Mouse (Mus musculus) cerebellum, adult 11 months (tissue): ENCODE measurements around the gene Dnajc9.

Source experiments
- DNase-seq: peaks from one replicate; pipeline ENCODE4 v3.0.0; 2022

The Dnajc9 gene

GRCm38 (mm10) chr14:20347991-20348541 lies 40.6 kb downstream of the Dnajc9 start, which contains the start of the genes Ecd and Fam149b:
Gene Ecd, minus strand, starts transcription at chr14:20348121.
Gene Fam149b, plus strand, starts transcription at chr14:20348162.
- DNase-seq: peak; percentile 88

DNA sequence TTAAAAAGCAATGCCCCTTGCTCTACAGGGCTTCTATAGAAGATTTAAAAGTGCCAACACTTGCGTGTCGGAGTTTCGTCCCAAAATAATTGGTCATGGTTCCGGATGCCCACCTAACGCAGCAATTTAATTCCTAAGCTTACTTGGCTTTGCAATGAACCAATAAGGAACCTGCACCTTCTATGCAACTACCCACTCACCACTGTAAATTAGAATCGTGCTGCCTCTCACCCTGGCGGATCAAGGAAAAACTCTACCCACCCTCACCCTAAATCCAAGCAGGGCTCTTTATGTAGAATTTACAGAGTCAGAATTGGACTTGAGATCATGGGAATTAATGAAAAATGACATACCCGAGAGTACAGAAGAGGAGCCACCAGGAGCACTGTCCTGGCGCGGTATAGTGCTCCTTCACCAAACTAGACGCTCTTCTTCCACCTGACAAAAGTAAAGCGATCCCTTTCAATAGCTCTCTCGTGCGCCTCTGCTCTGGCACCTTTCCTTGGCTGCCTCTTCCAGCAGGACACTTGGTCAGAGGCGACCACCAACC lies 41.2 kb downstream of the Dnajc9 start:
- DNase-seq: no peak

- DNase-seq: no peak
Measured at GRCm38 (mm10) chr14:20345885-20346284, 42.8 kb downstream of the Dnajc9 start.

GRCm38 (mm10) chr14:20340866-20341265 lies 47.8 kb downstream of the Dnajc9 start:
- DNase-seq: no peak

GRCm38 (mm10) chr14:20340149-20340548 lies 48.6 kb downstream of the Dnajc9 start:
- no peak for DNase-seq

DNA sequence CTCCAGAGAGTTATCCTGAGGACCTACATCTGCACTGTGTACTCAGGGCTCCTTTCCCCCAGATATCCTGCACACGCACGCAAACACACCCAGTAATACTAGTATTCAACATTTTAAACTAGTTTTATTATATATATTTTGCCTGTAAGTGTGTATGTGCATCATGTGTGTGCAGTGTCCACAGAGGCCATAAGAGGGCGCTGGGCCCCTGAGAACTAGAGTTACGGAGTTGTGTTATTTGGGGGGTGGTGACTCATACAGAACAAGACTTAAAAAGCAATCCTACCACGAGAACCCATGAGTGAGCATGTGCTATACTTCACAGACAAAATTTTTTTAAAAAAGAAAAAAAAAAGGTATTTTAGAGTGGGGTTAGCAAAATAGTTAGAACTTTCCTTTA lies 49.3 kb downstream of the Dnajc9 start:
- no peak for DNase-seq
